Mouse (Mus musculus) stomach, postnatal 0 days (tissue): Measurements from ENCODE around the gene Dnase1l2. TPM values are rescaled to one million over a fixed set of nuclear protein-coding genes. Genes with fewer than 3 reads are reported as not detected.

Experiments
- ATAC-seq: fragments of 200-750 bp; cut with Nextera tagmentation; 2 replicates; pipeline ENCODE4 v1.8.0; 2017; ENCODE audit not compliant: low FRiP score, low TSS enrichment
- DNase-seq: peaks from one replicate; pipeline ENCODE4 v3.0.0-alpha.2; 2016; ENCODE audit warnings: low spot score
- H3K27ac ChIP-seq: fragments of 300-500 bp; sonication (generic); replicated peaks from 2 replicates; pipeline ENCODE4 v1.5.1; 2014; ENCODE audit warnings: mild to moderate bottlenecking, control low read depth
- H3K27me3 ChIP-seq: fragments of 300-500 bp; sonication (generic); 2 replicates; pipeline ENCODE4 v1.6.1; 2014; ENCODE audit warnings: low read length; ENCODE audit not compliant: control insufficient read depth, insufficient read depth
- H3K36me3 ChIP-seq: fragments of 300-500 bp; sonication (generic); 2 replicates; pipeline ENCODE4 v1.6.1; 2014; ENCODE audit warnings: low read length, mixed read lengths; ENCODE audit not compliant: control insufficient read depth, insufficient read depth
- H3K4me1 ChIP-seq: fragments of 300-500 bp; sonication (generic); replicated peaks from 2 replicates; pipeline ENCODE4 v1.6.1; 2014; ENCODE audit warnings: antibody characterized with exemption; ENCODE audit not compliant: control insufficient read depth, insufficient read depth
- H3K4me2 ChIP-seq: fragments of 300-500 bp; sonication (generic); replicated peaks from 2 replicates; pipeline ENCODE4 v1.6.1; 2014; ENCODE audit warnings: low read depth, mild to moderate bottlenecking, control low read depth, moderate library complexity
- H3K4me3 ChIP-seq: fragments of 300-500 bp; sonication (generic); 2 replicates; pipeline ENCODE4 v1.5.1; 2014; ENCODE audit warnings: low read depth, low read length, control low read depth
- H3K9ac ChIP-seq: fragments of 300-500 bp; sonication (generic); 2 replicates; pipeline ENCODE4 v1.6.1; 2014; ENCODE audit warnings: mild to moderate bottlenecking, low read length, control low read depth, mixed read lengths
- H3K9me3 ChIP-seq: fragments of 300-500 bp; sonication (generic); 2 replicates; pipeline ENCODE4 v1.6.1; 2016; ENCODE audit warnings: low read length; ENCODE audit not compliant: control insufficient read depth
- CTCF ChIP-seq: IDR thresholded peaks from 2 replicates; pipeline ENCODE4 v1.5.1; 2016; ENCODE audit warnings: antibody characterized with exemption, low read depth, mild to moderate bottlenecking, moderate library complexity
- EP300 ChIP-seq: optimal IDR thresholded peaks from 2 replicates; pipeline ENCODE3; 2016; ENCODE audit warnings: antibody characterized with exemption
- WGBS: fragments of 180-500 bp; shearing (Covaris S2); extraction: QIAGEN DNeasy Blood & Tissue Kit; methylation state at CpG from one replicate; pipeline ENCODE4 v1.1.7; 2014; 5-methylcytosine and 5-hydroxymethylcytosine counted together
- polyA plus RNA-seq: library from polyadenylated mRNA; unstranded; fragments of >200 nt; fragmentation: Nextera tagmentation; extraction: Ambion mirVana; gene quantifications from 2 replicates; pipeline ENCODE4 v1.2.1, GENCODE M21; 2015

The Dnase1l2 gene
- polyA plus RNA-seq, 1 experiment from 2014 or later = 88.0 TPM

GRCm38 (mm10) chr17:24454756-24455522 lies 12.0 kb upstream of the Dnase1l2 start:
- WGBS = under 1% methylated on average over 67 of the region's 67 CpGs

GRCm38 (mm10) chr17:24454218-24454755 lies 11.4 kb upstream of the Dnase1l2 start:
- 2% methylated on average over 14 of the region's 14 CpGs for WGBS
- H3K27me3 ChIP-seq = no peaks in the 10 kb centered on the region
- no peak for TF ChIP-seq CTCF
- TF ChIP-seq EP300 = peak; percentile 22
- H3K4me1 ChIP-seq = no peaks in the 10 kb centered on the region
- peak overlapping the region; percentile 91 for H3K4me3 ChIP-seq
- peak overlapping the region; percentile 99 for H3K27ac ChIP-seq
- peak overlapping the region; percentile 56 for H3K4me2 ChIP-seq
- DNase-seq (no peak), ATAC-seq (peak; percentile 3; the same call in 1 of the 2 replicates)
- H3K9me3 ChIP-seq = no peaks in the 10 kb centered on the region
- peak overlapping the region; percentile 94 for H3K9ac ChIP-seq
- peaks cover 7% of the 10 kb centered on the region for H3K36me3 ChIP-seq

More at GRCm38 (mm10) chr17:24454756-24455522, 12.0 kb upstream of the Dnase1l2 start:
- DNase-seq (peak; percentile 100), ATAC-seq (peak; percentile 92)
- Histone ChIP-seq H3K9me3 (no peaks in the 10 kb centered on the region), H3K27ac (peak overlapping the region; percentile 99), H3K4me3 (peak overlapping the region; percentile 91), H3K27me3 (no peaks in the 10 kb centered on the region), H3K9ac (peak overlapping the region; percentile 94), H3K4me1 (no peaks in the 10 kb centered on the region), H3K36me3 (peaks cover under 1% of the 10 kb centered on the region), H3K4me2 (peak overlapping the region; percentile 56)
- TF ChIP-seq CTCF (peak; percentile 48), EP300 (no peak)

- peak overlapping the region; percentile 99 for H3K27ac ChIP-seq
- no peaks in the 10 kb centered on the region for H3K9me3 ChIP-seq
- DNase-seq (no peak), ATAC-seq (0 out of 2 replicates have a peak, but pooled peaks have one; percentile 11)
- no peaks in the 10 kb centered on the region for H3K27me3 ChIP-seq
- H3K36me3 ChIP-seq = peaks cover 16% of the 10 kb centered on the region
- H3K4me3 ChIP-seq = no peak overlapping the region
- H3K9ac ChIP-seq = no peak overlapping the region
- no peak overlapping the region for H3K4me2 ChIP-seq
- WGBS = 60% methylated on average over 2 of the region's 2 CpGs
- no peak for TF ChIP-seq CTCF
- TF ChIP-seq EP300 = no peak
- H3K4me1 ChIP-seq = no peaks in the 10 kb centered on the region
These were observed 10.5 kb upstream of the Dnase1l2 start for GRCm38 (mm10) chr17:24453372-24453771.

GRCm38 (mm10) chr17:24451220-24451619 lies 8.3 kb upstream of the Dnase1l2 start:
- Histone ChIP-seq H3K27ac (no peak overlapping the region), H3K9ac (no peak overlapping the region), H3K4me2 (no peak overlapping the region), H3K27me3 (no peaks in the 10 kb centered on the region), H3K9me3 (no peaks in the 10 kb centered on the region), H3K36me3 (peaks cover 27% of the 10 kb centered on the region), H3K4me1 (no peaks in the 10 kb centered on the region), H3K4me3 (no peak overlapping the region)
- DNase-seq = no peak
- no peak for ATAC-seq
- WGBS = 92% methylated on average over 6 of the region's 6 CpGs
- no peak for TF ChIP-seq EP300
- no peak for TF ChIP-seq CTCF

- TF ChIP-seq CTCF (no peak), EP300 (no peak)
- no peak overlapping the region for H3K4me3 ChIP-seq
- no peaks in the 10 kb centered on the region for H3K4me1 ChIP-seq
- H3K27me3 ChIP-seq = no peaks in the 10 kb centered on the region
- H3K9me3 ChIP-seq = no peaks in the 10 kb centered on the region
- peaks cover 43% of the 10 kb centered on the region for H3K36me3 ChIP-seq
- WGBS = 91% methylated on average over 6 of the region's 6 CpGs
- ATAC-seq (no peak), DNase-seq (no peak)
- H3K27ac ChIP-seq = no peak overlapping the region
- no peak overlapping the region for H3K4me2 ChIP-seq
- H3K9ac ChIP-seq = no peak overlapping the region
These were observed 6.6 kb upstream of the Dnase1l2 start for GRCm38 (mm10) chr17:24449507-24449906.

GRCm38 (mm10) chr17:24446590-24446989 lies 3.7 kb upstream of the Dnase1l2 start:
- ATAC-seq (no peak), DNase-seq (no peak)
- H3K4me1 ChIP-seq = no peaks in the 10 kb centered on the region
- TF ChIP-seq CTCF (no peak), EP300 (no peak)
- no peaks in the 10 kb centered on the region for H3K9me3 ChIP-seq
- H3K4me2 ChIP-seq = no peak overlapping the region
- no peaks in the 10 kb centered on the region for H3K27me3 ChIP-seq
- H3K4me3 ChIP-seq = no peak overlapping the region
- H3K9ac ChIP-seq = no peak overlapping the region
- 91% methylated on average over 8 of the region's 8 CpGs for WGBS
- H3K36me3 ChIP-seq = peaks cover 46% of the 10 kb centered on the region
- H3K27ac ChIP-seq = no peak overlapping the region
